29 mouse cellular contexts compared by ENCODE assay signal in genomic region chr8:89032412-89032811, GRCm38 (mm10). TPM values are rescaled to one million over a fixed set of nuclear protein-coding genes. Genes with fewer than 3 reads are reported as not detected.
DNase-seq lines count a peak whose midpoint lies in the region; ATAC-seq and TF ChIP-seq lines count a peak whose summit lies in the region.
"Had no signal": no experiment of that assay in that cellular context is flagged by ENCODE, and none has a peak within 500 bp of the region (broad histone marks: within the 10 kb centered on the region; RNA-seq: fewer than 3 reads in every experiment).

No protein-coding gene starts in this region.

- no peaks in the 10 kb centered on the region; the same call in 1 of the 2 replicates for H3K36me3 ChIP-seq in kidney, adult 2 months (ENCODE audit: control insufficient read depth, insufficient read depth, low read length)
- peaks cover 54% of the 10 kb centered on the region for H3K36me3 ChIP-seq in kidney, embryonic 14.5 days (ENCODE audit: control insufficient read depth, insufficient read depth, low read length)
- H3K36me3 ChIP-seq in megakaryocyte, embryonic 14.5 days (replicated peaks; ENCODE audit: low read length), result no peaks in the 10 kb centered on the region
- H3K36me3 ChIP-seq in ES-Bruce4 (ENCODE audit: control insufficient read depth, insufficient read depth, low read length, poor library complexity, severe bottlenecking), result peaks cover 76% of the 10 kb centered on the region
- H3K36me3 ChIP-seq: embryonic facial prominence, embryonic 13.5 days; hindbrain, embryonic 15.5 days; liver, embryonic 15.5 days had no signal

- no peak overlapping the region for H3K27ac ChIP-seq in kidney, adult 2 months (ENCODE audit: insufficient read depth, low read depth, low read length)
- no peak overlapping the region for H3K27ac ChIP-seq in kidney, embryonic 14.5 days (ENCODE audit: low read depth, low read length)
- H3K27ac ChIP-seq in ES-Bruce4 (ENCODE audit: insufficient read depth, low read length), result no peak overlapping the region
- peak overlapping the region; percentile 63 for H3K27ac ChIP-seq in olfactory bulb, adult 2 months (ENCODE audit: insufficient read depth, low read depth, low read length)
- H3K27ac ChIP-seq: embryonic facial prominence, embryonic 13.5 days; forebrain, embryonic 10.5 days; heart, adult 2 months; hindbrain, embryonic 15.5 days; limb, embryonic 12.5 days; liver, embryonic 15.5 days; midbrain, embryonic 12.5 days; stomach, postnatal 0 days had no signal

- no peak overlapping the region for H3K4me2 ChIP-seq in kidney, embryonic 14.5 days (replicated peaks; ENCODE audit: low read depth, low read length)
- H3K4me2 ChIP-seq: embryonic facial prominence, embryonic 13.5 days; heart, embryonic 12.5 days; hindbrain, embryonic 15.5 days; limb, embryonic 12.5 days; liver, embryonic 15.5 days; lung, embryonic 14.5 days; midbrain, embryonic 12.5 days had no signal

- 76% methylated on average over 13 of the region's 13 CpGs for WGBS in kidney, adult 2 months
- 68% methylated on average over 13 of the region's 13 CpGs for WGBS in kidney, embryonic 14.5 days
- WGBS in olfactory bulb, adult 2 months, result 45% methylated on average over 13 of the region's 13 CpGs

- no peak for ATAC-seq in kidney, embryonic 14.5 days (ENCODE audit: low FRiP score, low TSS enrichment)
- ATAC-seq in megakaryocyte, adult 5-6 weeks (ENCODE audit: poor library complexity, severe bottlenecking), result no peak
- ATAC-seq: forebrain, postnatal 0 days; inflammation-experienced regulatory T-cells, adult 6 months had no signal

- no peak overlapping the region for H3K9ac ChIP-seq in kidney, embryonic 14.5 days (ENCODE audit: low read depth, low read length)
- no peak overlapping the region for H3K9ac ChIP-seq in ES-Bruce4 (ENCODE audit: low read depth, poor library complexity, severe bottlenecking)
- H3K9ac ChIP-seq: embryonic facial prominence, embryonic 13.5 days; forebrain, postnatal 0 days; heart, embryonic 12.5 days; hindbrain, embryonic 15.5 days; limb, embryonic 12.5 days; liver, embryonic 15.5 days; lung, embryonic 14.5 days; midbrain, embryonic 12.5 days had no signal

- intact Hi-C loops in left cerebral cortex, postnatal 36 days (cut with DNase I), result no loop called here

- no peak overlapping the region for H3K4me3 ChIP-seq in kidney, adult 2 months (ENCODE audit: insufficient read depth, low read depth, low read length)
- H3K4me3 ChIP-seq in kidney, embryonic 14.5 days (ENCODE audit: low read length), result no peak overlapping the region
- H3K4me3 ChIP-seq in megakaryocyte, embryonic 14.5 days (replicated peaks), result peak overlapping the region; percentile 46
- H3K4me3 ChIP-seq in ES-Bruce4 (ENCODE audit: low read depth, low read length), result no peak overlapping the region
- peak overlapping the region; percentile 33 for H3K4me3 ChIP-seq in olfactory bulb, adult 2 months (ENCODE audit: insufficient read depth, low read depth, low read length)
- H3K4me3 ChIP-seq: embryonic facial prominence, embryonic 13.5 days; forebrain, embryonic 10.5 days; heart, adult 2 months; heart, embryonic 12.5 days; hindbrain, embryonic 15.5 days; limb, embryonic 12.5 days; liver, embryonic 15.5 days; midbrain, embryonic 12.5 days had no signal

- no peaks in the 10 kb centered on the region for H3K9me3 ChIP-seq in kidney, embryonic 14.5 days (ENCODE audit: control insufficient read depth, low read length)
- peaks cover 21% of the 10 kb centered on the region for H3K9me3 ChIP-seq in megakaryocyte, embryonic 14.5 days
- no peaks in the 10 kb centered on the region for H3K9me3 ChIP-seq in ES-Bruce4 (replicated peaks; ENCODE audit: control insufficient read depth, insufficient read depth, low read length, poor library complexity, severe bottlenecking)
- H3K9me3 ChIP-seq: embryonic facial prominence, embryonic 13.5 days; forebrain, embryonic 10.5 days; heart, embryonic 12.5 days; hindbrain, embryonic 15.5 days; limb, embryonic 12.5 days; liver, embryonic 15.5 days; midbrain, embryonic 12.5 days had no signal

- DNase-seq in kidney, adult 2 months, result peak; percentile 5
- no peak for DNase-seq in left cerebral cortex, postnatal 36 days (ENCODE audit: low spot score in 2 of 2)
- DNase-seq: adrenal gland, postnatal 10 days; cerebellum, adult 11-12 months; cerebellum, adult 9-11 months; forebrain, postnatal 0 days; heart, adult 2 months; heart, postnatal 4 days; kidney, adult 18-20 months; lung, embryonic 14.5 days; lung, postnatal 14 days; right cerebral cortex, postnatal 4 days; thymus, adult 18-20 months; thymus, postnatal 25 days had no signal

- TF ChIP-seq CTCF in kidney, adult 2 months (conservative IDR thresholded peaks at IDR 0.05; ENCODE audit: insufficient read depth, insufficient read length, low read depth, low read length), result no peak
- TF ChIP-seq CTCF in ES-Bruce4 (IDR thresholded peaks at IDR 0.05; ENCODE audit: low read depth, low read length), result no peak
- TF ChIP-seq CTCF in olfactory bulb, adult 2 months (IDR thresholded peaks at IDR 0.05; ENCODE audit: insufficient read depth, low read depth, low read length), result no peak

- 0 out of 2 replicates have a peak, but pooled peaks have one; percentile 56 for TF ChIP-seq EP300 in ES-Bruce4 (IDR thresholded peaks at IDR 0.05; ENCODE audit: insufficient read depth, low read depth, low read length)

- no peaks in the 10 kb centered on the region for H3K27me3 ChIP-seq in kidney, adult 2 months (replicated peaks; ENCODE audit: control insufficient read depth, insufficient read depth, low read length)
- no peaks in the 10 kb centered on the region for H3K27me3 ChIP-seq in kidney, embryonic 14.5 days (ENCODE audit: control insufficient read depth, insufficient read depth, low read length)
- H3K27me3 ChIP-seq in megakaryocyte, embryonic 14.5 days (replicated peaks), result peaks cover 6% of the 10 kb centered on the region
- no peaks in the 10 kb centered on the region for H3K27me3 ChIP-seq in ES-Bruce4 (ENCODE audit: control insufficient read depth, insufficient read depth, low read length, poor library complexity, severe bottlenecking)

- peaks cover 8% of the 10 kb centered on the region for H3K4me1 ChIP-seq in kidney, adult 2 months (ENCODE audit: control insufficient read depth, insufficient read depth, low read length)
- peaks cover 13% of the 10 kb centered on the region; the same call in 1 of the 2 replicates for H3K4me1 ChIP-seq in kidney, embryonic 14.5 days (ENCODE audit: control insufficient read depth, insufficient read depth, low read length)
- no peaks in the 10 kb centered on the region for H3K4me1 ChIP-seq in megakaryocyte, embryonic 14.5 days
- no peaks in the 10 kb centered on the region for H3K4me1 ChIP-seq in ES-Bruce4 (ENCODE audit: control insufficient read depth, insufficient read depth, low read length)
- H3K4me1 ChIP-seq in olfactory bulb, adult 2 months (ENCODE audit: control insufficient read depth, insufficient read depth, low read length), result peaks cover 45% of the 10 kb centered on the region
- H3K4me1 ChIP-seq: embryonic facial prominence, embryonic 13.5 days; liver, embryonic 15.5 days had no signal

- no peak for TF ChIP-seq POLR2A in kidney, adult 2 months (IDR thresholded peaks at IDR 0.05; ENCODE audit: low read depth, low read length)
- no peak for TF ChIP-seq POLR2A in ES-Bruce4 (IDR thresholded peaks at IDR 0.05; ENCODE audit: insufficient read depth, low read length)
- TF ChIP-seq POLR2A in olfactory bulb, adult 2 months (IDR thresholded peaks at IDR 0.05; ENCODE audit: insufficient read depth, low read depth, low read length), result no peak

RNA-seq across cellular contexts. Expression of gene Sall1, which starts 11.6 kb away (rescaled TPM):
- polyA plus RNA-seq in kidney, adult 2 months (2012; rRNA removed), result 26.0 and 34.0 TPM in 2 replicates
- polyA plus RNA-seq in kidney, embryonic 14.5 days (2014; fragmentation: Nextera tagmentation; extraction: Ambion mirVana), result 44.4 and 64.6 TPM in 2 replicates
- polyA plus RNA-seq in megakaryocyte, embryonic 14.5 days (2012; ENCODE audit: insufficient read depth, low replicate concordance), result not detected in 2 replicates
- not detected in 2 replicates for total RNA-seq in megakaryocyte, adult 5-6 weeks (2015)
- total RNA-seq in megakaryocyte, adult 5-6 weeks (2017), result not detected in 2 replicates
- 58.9 and 60.4 TPM in 2 replicates for polyA plus RNA-seq in ES-Bruce4 (2011; ENCODE audit: insufficient read depth, insufficient read length, low read depth, missing spikeins)
- not detected in 2 replicates for polyA plus RNA-seq in olfactory bulb, adult 2 months (2012; ENCODE audit: insufficient read depth, insufficient read length, low replicate concordance, missing spikeins)
- total RNA-seq in left cerebral cortex, postnatal 36 days (2021), result 10 to 100 TPM; 12.0 to 14.1 TPM
- total RNA-seq: gastrocnemius, adult 8-10 months had no signal
- polyA plus RNA-seq: inflammation-experienced regulatory T-cells, adult 6 months had no signal

Comparison
In these comparisons a context has a peak if more than half of its experiments do, and no peak if none do; other contexts are left out.
1. H3K4me3 ChIP-seq: peak in megakaryocyte, embryonic 14.5 days (single experiment) and olfactory bulb, adult 2 months (single experiment); none in kidney, adult 2 months (single experiment), kidney, embryonic 14.5 days (single experiment) and ES-Bruce4 (single experiment).